Mouse (Mus musculus) kidney, adult 8-10 months (tissue): Measurements from ENCODE around the gene 2010111I01Rik.

ENCODE experiments used
- DNase-seq, 2 experiments: peaks; one replicate each; pipeline ENCODE4 v3.0.0; 2022

The 2010111I01Rik gene

GRCm38 (mm10) chr13:63360111-63360885 lies 395.6 kb downstream of the 2010111I01Rik start:
- DNase-seq: no peak

DNA sequence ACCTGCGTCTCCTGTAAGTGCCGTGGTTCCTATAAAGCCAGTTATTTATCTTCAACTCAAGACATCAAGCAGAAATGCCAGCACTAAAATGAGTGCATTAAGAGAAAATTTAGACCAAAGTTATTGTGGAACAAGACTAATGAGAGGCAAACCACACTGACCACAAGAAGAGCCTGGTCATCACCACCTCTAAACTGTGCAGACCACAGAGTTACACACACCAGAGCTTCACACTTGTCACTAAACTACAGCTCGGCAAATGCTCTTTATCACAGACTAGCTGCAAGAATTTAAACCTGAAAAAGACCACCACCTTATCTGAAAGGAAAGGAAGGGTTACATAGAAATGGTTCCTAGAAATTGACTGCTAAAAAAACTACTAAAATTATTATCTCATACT lies 397.1 kb downstream of the 2010111I01Rik start:
- DNase-seq: no peak

- DNase-seq: no peak
Observed at GRCm38 (mm10) chr13:63373460-63374166, 408.9 kb downstream of the 2010111I01Rik start.
